Mouse (Mus musculus) cerebellum, adult 2 months (tissue): Measurements from ENCODE around the gene Sec31b.

Experiments used
- CTCF ChIP-seq: fragments of 200-500 bp; IDR thresholded peaks from 2 replicates; pipeline ENCODE4 v1.5.1; 2011; ENCODE audit warnings: low read depth, mild to moderate bottlenecking, control low read depth, low read length, moderate library complexity, borderline replicate concordance; ENCODE audit not compliant: insufficient read depth
- POLR2A ChIP-seq: fragments of 200-500 bp; IDR thresholded peaks from 2 replicates; pipeline ENCODE4 v1.6.1; 2011; ENCODE audit warnings: low read length, control low read depth, borderline replicate concordance; ENCODE audit not compliant: insufficient read depth

DNA sequence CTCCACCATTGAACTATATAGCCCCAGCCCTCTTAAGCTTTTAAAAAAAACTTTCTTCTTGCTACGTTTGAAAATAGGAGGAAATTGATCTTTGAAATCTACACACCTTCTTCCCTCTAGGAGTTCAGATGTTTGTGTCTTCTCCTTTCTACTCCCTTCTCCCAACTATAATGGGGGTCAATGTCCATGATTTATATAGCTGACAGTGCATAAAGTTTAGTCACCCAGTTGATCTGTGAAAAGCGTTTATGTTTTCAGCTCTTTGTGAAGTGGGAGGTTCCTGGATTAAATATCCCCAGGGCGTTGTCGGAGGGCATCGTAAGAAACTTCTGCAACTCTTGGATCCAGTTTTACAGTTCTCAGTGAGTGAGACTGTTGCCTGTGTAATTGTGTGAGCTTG lies 45.4 kb downstream of the Sec31b start:
- no peak for TF ChIP-seq CTCF
- TF ChIP-seq POLR2A, result no peak
